Mouse (Mus musculus) forebrain, postnatal 0 days (tissue): ENCODE results near the gene Fam193a. TPM values are rescaled to one million over a fixed set of nuclear protein-coding genes. Genes with fewer than 3 reads are reported as not detected.

Experiments used
- ATAC-seq: fragments of 200-750 bp; cut with Nextera tagmentation; 2 replicates; pipeline ENCODE4 v1.8.0; 2017; ENCODE audit warnings: mild to moderate bottlenecking, moderate library complexity
- DNase-seq: peaks from one replicate; pipeline ENCODE4 v3.0.0-alpha.2; 2015
- H3K27ac ChIP-seq: fragments of 300-500 bp; sonication (generic); 2 replicates; pipeline ENCODE4 v1.5.1; 2014; ENCODE audit warnings: low read depth, mild to moderate bottlenecking, antibody characterized with exemption, low read length, moderate library complexity, mixed read lengths
- H3K27me3 ChIP-seq: fragments of 300-500 bp; sonication (generic); 2 replicates; pipeline ENCODE4 v1.6.1; 2014; ENCODE audit warnings: mild to moderate bottlenecking, low read length, mixed read lengths; ENCODE audit not compliant: insufficient read depth
- H3K36me3 ChIP-seq: fragments of 300-500 bp; sonication (generic); 2 replicates; pipeline ENCODE4 v1.6.1; 2014; ENCODE audit warnings: mild to moderate bottlenecking, moderate library complexity; ENCODE audit not compliant: insufficient read depth
- H3K4me1 ChIP-seq: fragments of 300-500 bp; sonication (generic); 2 replicates; pipeline ENCODE4 v1.6.1; 2014; ENCODE audit warnings: antibody characterized with exemption; ENCODE audit not compliant: insufficient read depth
- H3K4me2 ChIP-seq: fragments of 300-500 bp; sonication (generic); 2 replicates; pipeline ENCODE4 v1.6.1; 2014; ENCODE audit warnings: low read depth, mild to moderate bottlenecking, moderate library complexity
- H3K4me3 ChIP-seq: fragments of 300-500 bp; sonication (generic); 2 replicates; pipeline ENCODE4 v1.5.1; 2014; ENCODE audit warnings: low read depth, low read length, mixed read lengths
- H3K9ac ChIP-seq: fragments of 300-500 bp; sonication (generic); 2 replicates; pipeline ENCODE4 v1.6.1; 2014; ENCODE audit warnings: mild to moderate bottlenecking
- H3K9me3 ChIP-seq: fragments of 300-500 bp; sonication (generic); 2 replicates; pipeline ENCODE4 v1.6.1; 2016; ENCODE audit warnings: low read length
- CTCF ChIP-seq: sonication (generic); IDR thresholded peaks from 2 replicates; pipeline ENCODE4 v1.5.1; 2016; ENCODE audit warnings: antibody characterized with exemption, control low read depth, low read depth
- WGBS: fragments of 180-500 bp; shearing (Covaris S2); extraction: QIAGEN DNeasy Blood & Tissue Kit; methylation state at CpG from one replicate; pipeline ENCODE4 v1.1.7; 2014; 5-methylcytosine and 5-hydroxymethylcytosine counted together
- polyA plus RNA-seq: library from polyadenylated mRNA; unstranded; fragments of >200 nt; fragmentation: Nextera tagmentation; extraction: Ambion mirVana; gene quantifications from 2 replicates; pipeline ENCODE4 v1.2.1, GENCODE M21; 2015
- total RNA-seq: library from RNA; depleted of rRNA; stranded (reverse); fragments of >200 nt; gene quantifications from 2 replicates; pipeline ENCODE4 v1.2.3, GENCODE M21; 2014

Gene Fam193a
- total and polyA plus RNA-seq, 2 experiments from 2014 or later: 9.8 to 44.5 TPM

- Histone ChIP-seq H3K4me1 (no peaks in the 10 kb centered on the region), H3K27ac (no peak overlapping the region), H3K36me3 (no peaks in the 10 kb centered on the region), H3K4me2 (no peak overlapping the region), H3K9ac (no peak overlapping the region), H3K4me3 (no peak overlapping the region), H3K9me3 (no peaks in the 10 kb centered on the region), H3K27me3 (no peaks in the 10 kb centered on the region)
- DNase-seq (no peak), ATAC-seq (no peak)
- WGBS: 66% methylated on average over 1 of the region's 1 CpGs
- no peak for TF ChIP-seq CTCF
These were observed 28.6 kb downstream of the Fam193a start for GRCm38 (mm10) chr5:34398326-34398725.

GRCm38 (mm10) chr5:34407366-34407918 lies 37.7 kb downstream of the Fam193a start:
- 86% methylated on average over 6 of the region's 6 CpGs for WGBS
- DNase-seq (no peak), ATAC-seq (no peak)
- no peaks in the 10 kb centered on the region for H3K4me1 ChIP-seq
- H3K4me2 ChIP-seq: no peak overlapping the region
- no peak overlapping the region for H3K4me3 ChIP-seq
- no peaks in the 10 kb centered on the region for H3K36me3 ChIP-seq
- H3K9ac ChIP-seq: no peak overlapping the region
- H3K9me3 ChIP-seq: no peaks in the 10 kb centered on the region
- no peaks in the 10 kb centered on the region for H3K27me3 ChIP-seq
- no peak overlapping the region for H3K27ac ChIP-seq
- TF ChIP-seq CTCF: no peak

GRCm38 (mm10) chr5:34409002-34409401 lies 39.3 kb downstream of the Fam193a start:
- Histone ChIP-seq H3K9me3 (no peaks in the 10 kb centered on the region), H3K27me3 (no peaks in the 10 kb centered on the region), H3K27ac (no peak overlapping the region), H3K4me1 (no peaks in the 10 kb centered on the region), H3K9ac (no peak overlapping the region), H3K4me3 (no peak overlapping the region), H3K4me2 (no peak overlapping the region), H3K36me3 (0 out of 2 replicates have a peak, but pooled peaks cover 3% of the 10 kb centered on the region)
- ATAC-seq (no peak), DNase-seq (no peak)
- WGBS: 74% methylated on average over 1 of the region's 1 CpGs
- no peak for TF ChIP-seq CTCF

- H3K27me3 ChIP-seq: no peaks in the 10 kb centered on the region
- ATAC-seq (no peak), DNase-seq (no peak)
- no peak overlapping the region for H3K27ac ChIP-seq
- no peak overlapping the region for H3K9ac ChIP-seq
- no peaks in the 10 kb centered on the region for H3K4me1 ChIP-seq
- H3K9me3 ChIP-seq: no peaks in the 10 kb centered on the region
- no peak overlapping the region for H3K4me2 ChIP-seq
- 81% methylated on average over 4 of the region's 4 CpGs for WGBS
- 0 out of 2 replicates have a peak, but pooled peaks cover 3% of the 10 kb centered on the region for H3K36me3 ChIP-seq
- no peak overlapping the region for H3K4me3 ChIP-seq
- TF ChIP-seq CTCF: no peak
These were observed 41.1 kb downstream of the Fam193a start for GRCm38 (mm10) chr5:34410819-34411218.

GRCm38 (mm10) chr5:34413921-34414320 lies 44.2 kb downstream of the Fam193a start:
- H3K27me3 ChIP-seq: no peaks in the 10 kb centered on the region
- H3K4me1 ChIP-seq: no peaks in the 10 kb centered on the region
- H3K36me3 ChIP-seq: 0 out of 2 replicates have a peak, but pooled peaks cover 3% of the 10 kb centered on the region
- no peak overlapping the region for H3K4me2 ChIP-seq
- H3K27ac ChIP-seq: no peak overlapping the region
- no peak overlapping the region for H3K9ac ChIP-seq
- no peak overlapping the region for H3K4me3 ChIP-seq
- DNase-seq (no peak), ATAC-seq (no peak)
- H3K9me3 ChIP-seq: no peaks in the 10 kb centered on the region
- no peak for TF ChIP-seq CTCF
- WGBS: 80% methylated on average over 2 of the region's 2 CpGs

- DNase-seq: no peak
- H3K4me2 ChIP-seq: no peak overlapping the region
- TF ChIP-seq CTCF: no peak
- H3K27ac ChIP-seq: no peak overlapping the region
- H3K4me3 ChIP-seq: no peak overlapping the region
- H3K4me1 ChIP-seq: no peaks in the 10 kb centered on the region
- H3K9ac ChIP-seq: no peak overlapping the region
- ATAC-seq: no peak
- H3K27me3 ChIP-seq: no peaks in the 10 kb centered on the region
- H3K36me3 ChIP-seq: peaks cover 12% of the 10 kb centered on the region
- H3K9me3 ChIP-seq: no peaks in the 10 kb centered on the region
- 90% methylated on average over 3 of the region's 3 CpGs for WGBS
These were observed 47.7 kb downstream of the Fam193a start for GRCm38 (mm10) chr5:34417251-34418008.

- H3K36me3 ChIP-seq: peaks cover 9% of the 10 kb centered on the region
- H3K4me1 ChIP-seq: no peaks in the 10 kb centered on the region
- DNase-seq (no peak), ATAC-seq (no peak)
- no peaks in the 10 kb centered on the region for H3K27me3 ChIP-seq
- no peak overlapping the region for H3K27ac ChIP-seq
- no peak for TF ChIP-seq CTCF
- no peak overlapping the region for H3K4me3 ChIP-seq
- no peak overlapping the region for H3K4me2 ChIP-seq
- WGBS: 100% methylated on average over 1 of the region's 1 CpGs
- H3K9me3 ChIP-seq: no peaks in the 10 kb centered on the region
- H3K9ac ChIP-seq: no peak overlapping the region
These were observed 49.5 kb downstream of the Fam193a start for GRCm38 (mm10) chr5:34419188-34419587.
